Mouse (Mus musculus) megakaryocyte, adult 5-6 weeks (primary cell): ENCODE results near the gene Cxcl1. TPM values are rescaled to one million over a fixed set of nuclear protein-coding genes. Genes with fewer than 3 reads are reported as not detected.

Source experiments
- ATAC-seq: 2 replicates; pipeline ENCODE4 v1.8.0; 2016; ENCODE audit warnings: mild to moderate bottlenecking, inconsistent platforms; ENCODE audit not compliant: poor library complexity, severe bottlenecking
- total RNA-seq, 2 experiments: library from RNA; stranded (forward) in 1 of 2; stranded (reverse) in 1 of 2; fragments of 153-499, 151-499 nt in 1 of 2; fragments of 221-1000, 200-1000 nt in 1 of 2; gene quantifications; 2 replicates each; pipeline versions ENCODE4 v1.2.3 to v1.2.4; 2015 to 2017

The Cxcl1 gene
- total RNA-seq, 2 experiments from 2014 or later: 0.36 to 0.70 TPM

DNA sequence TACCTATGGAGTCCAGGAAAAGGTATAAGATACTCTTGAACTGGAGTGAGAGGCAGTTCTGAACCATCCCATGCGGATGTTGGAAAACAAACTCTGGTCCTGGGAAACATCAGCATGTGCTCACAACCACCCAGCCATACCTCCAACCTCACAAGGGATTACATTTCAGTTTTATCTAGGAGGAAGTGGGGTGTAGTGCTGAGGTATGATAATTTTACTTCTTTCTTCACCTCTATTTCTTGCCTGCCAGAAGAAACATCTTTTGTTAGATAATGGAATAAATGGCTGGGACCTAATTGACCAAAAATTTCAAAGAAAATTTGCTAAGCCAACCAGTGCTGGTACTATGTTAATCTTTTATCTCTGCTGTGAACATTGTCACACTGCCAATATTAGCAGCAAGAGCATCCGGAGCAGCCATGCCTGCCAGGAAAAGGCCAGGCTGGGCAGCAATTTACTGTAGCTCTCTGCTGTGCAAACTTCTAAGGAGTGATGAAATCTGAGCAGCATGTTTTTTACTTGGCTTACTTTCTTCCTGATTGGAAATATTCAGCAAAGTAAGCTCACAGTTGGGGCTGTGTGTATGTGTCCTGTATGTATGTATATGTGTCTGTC lies 6.3 kb upstream of the Cxcl1 start:
- ATAC-seq: no peak

DNA sequence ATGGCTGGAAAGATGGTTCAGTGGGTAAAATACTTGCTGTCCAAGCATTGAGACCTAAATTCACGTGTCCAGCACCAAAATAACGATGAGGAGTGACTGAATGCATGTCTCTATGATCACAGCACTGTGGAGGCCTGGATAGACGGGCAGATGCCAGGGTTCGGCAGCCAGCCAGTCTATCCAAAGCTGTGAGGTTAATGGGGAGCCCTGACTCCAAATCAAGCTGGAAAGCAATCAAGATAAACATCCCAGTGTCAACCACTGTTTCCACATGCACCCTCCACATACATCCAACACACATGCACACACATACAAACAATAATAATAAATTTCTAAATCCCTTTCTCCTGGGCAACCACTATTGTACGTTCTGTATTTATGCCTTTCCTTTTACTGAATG lies 2.4 kb upstream of the Cxcl1 start:
- ATAC-seq: no peak

DNA sequence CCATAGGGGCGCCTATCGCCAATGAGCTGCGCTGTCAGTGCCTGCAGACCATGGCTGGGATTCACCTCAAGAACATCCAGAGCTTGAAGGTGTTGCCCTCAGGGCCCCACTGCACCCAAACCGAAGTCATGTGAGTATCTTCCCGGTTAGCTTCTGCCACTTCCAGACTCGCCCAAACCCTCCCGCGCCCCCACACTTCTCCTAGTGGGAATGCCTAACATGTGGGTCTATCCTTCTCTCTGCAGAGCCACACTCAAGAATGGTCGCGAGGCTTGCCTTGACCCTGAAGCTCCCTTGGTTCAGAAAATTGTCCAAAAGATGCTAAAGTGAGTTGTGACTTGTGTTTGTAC lies 398 bp downstream of the Cxcl1 start:
- no peak for ATAC-seq

DNA sequence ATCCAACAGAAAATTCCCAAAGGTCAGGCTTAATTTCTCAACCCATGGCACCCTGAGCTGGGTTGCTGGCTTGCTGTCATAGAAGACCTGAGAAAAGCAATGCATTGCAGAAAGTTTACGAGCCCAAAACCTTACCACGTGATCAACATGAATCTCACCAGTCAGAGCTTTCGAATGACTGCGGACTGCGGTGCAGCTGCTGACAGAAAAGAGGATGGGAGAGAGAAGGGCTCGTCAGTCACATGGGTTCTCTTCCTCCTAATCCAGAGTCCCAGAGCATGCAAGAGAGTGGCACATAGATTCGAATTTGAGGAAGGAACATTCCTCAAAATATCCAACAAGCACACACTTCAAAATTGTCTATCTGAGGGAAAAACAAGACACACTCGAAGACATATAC lies 3.2 kb downstream of the Cxcl1 start:
- ATAC-seq: no peak

DNA sequence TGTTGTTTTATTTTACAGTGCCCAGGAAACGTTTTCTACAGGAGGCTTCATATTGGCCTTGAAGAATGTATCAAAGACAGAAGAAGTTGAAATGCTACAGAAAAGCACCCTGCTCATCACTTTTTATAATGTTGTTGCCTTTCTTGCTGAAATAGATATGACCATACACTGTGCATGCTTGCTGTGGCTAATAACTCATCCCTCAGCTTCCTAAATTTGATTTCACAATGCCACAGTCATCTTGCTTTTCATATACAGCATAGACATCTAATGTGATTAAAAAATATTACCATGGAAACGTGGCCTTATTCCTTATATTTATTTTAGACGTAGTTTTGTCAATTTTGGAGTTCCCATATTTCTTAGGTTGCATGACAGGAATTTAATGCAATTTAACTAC lies 6.4 kb downstream of the Cxcl1 start:
- ATAC-seq: peak; percentile 67

DNA sequence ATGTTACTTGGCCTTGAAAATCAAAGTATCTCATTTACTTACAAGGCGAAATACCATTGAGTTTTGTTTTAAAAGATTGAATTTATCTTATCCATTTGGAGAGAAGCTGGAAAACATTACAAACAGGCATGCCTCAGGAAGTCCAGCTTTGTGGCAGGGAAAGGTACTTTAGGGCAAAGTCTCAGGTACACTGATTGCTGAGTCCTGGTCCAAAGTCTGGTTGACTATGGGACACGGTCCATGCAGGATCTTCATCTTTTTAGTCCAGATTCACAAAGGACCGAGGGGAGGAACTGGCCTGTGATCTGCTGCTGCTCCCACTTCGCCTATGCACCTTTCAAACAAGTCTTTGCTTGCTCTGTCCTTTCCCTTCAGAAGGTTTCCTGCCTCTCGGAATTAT lies 8.3 kb downstream of the Cxcl1 start:
- ATAC-seq: no peak

DNA sequence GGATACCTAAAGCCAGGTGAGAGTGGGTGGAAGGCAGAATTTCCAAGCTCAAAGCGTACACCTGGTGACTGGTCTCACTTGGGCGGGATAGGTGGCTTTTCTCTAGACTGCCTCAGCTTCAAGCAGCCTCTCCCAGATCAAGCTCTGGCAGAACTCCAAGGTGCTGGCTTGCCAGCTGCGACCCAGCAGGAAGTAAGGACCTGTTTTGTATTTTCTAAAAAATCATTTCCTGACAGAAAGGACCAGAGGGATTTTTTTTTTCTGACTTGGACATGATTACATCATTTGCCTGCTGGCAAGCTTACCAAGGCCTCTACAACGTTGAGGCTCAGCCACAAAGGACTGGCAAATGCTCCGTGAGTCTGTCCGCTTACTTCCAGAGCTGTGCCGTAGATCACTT lies 9.1 kb downstream of the Cxcl1 start:
- ATAC-seq: no peak

DNA sequence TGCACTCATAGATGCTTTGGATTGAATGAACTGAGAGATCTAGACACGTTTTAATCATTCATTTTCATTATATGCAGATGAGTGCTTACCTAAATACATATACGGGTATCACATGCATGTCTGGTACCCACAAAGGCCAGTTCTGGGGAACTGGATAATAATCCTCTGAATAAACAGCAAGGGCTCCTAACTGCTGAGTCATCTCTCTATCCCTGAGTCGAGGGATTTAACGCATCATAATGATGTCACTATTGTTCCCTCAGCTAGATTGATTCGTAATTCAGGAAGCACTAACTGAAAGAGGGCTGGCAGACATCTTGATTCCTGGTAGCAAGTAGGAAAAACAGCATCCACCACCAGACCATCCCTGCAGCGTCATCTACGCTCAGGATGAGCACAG lies 9.6 kb downstream of the Cxcl1 start:
- no peak for ATAC-seq

DNA sequence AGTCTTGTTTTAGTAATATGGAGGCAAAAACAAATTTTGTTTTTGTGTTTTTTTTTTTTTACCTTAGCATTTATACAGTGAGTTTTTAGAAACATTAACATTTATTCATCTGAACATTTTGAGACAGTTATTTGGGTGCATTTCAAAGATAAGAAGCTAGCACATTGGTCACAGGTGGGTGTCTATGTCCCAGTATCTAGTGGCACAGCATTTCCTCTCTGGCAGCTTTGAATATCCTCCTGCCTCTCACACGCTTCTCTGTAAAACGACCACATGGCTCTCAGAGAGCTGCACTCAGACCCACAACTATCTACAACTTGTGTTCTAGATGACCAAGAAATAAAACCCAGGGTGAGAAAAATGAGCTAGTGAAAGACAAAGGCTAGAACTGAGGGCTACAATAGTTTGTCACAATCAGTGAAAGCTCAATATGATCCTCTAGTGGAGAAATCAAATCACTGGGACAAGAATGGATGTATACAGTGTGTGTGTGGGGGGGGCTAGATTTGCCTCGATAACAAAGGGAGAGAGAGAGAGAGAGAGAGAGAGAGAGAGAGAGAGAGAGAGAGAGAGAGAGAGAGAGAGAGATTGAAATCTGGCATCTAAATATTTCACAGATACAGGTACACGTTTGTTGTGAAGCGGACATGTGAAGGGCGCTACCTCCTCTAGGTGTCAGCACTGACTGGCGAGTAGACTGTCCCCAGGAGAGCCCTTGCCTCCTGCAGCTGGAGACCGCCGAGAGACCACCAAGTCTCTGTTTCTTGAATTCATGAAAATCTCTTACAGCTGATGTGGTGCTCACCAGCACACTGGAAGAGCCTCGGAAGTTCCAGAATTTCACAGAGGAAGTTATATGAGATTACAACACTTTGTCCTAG lies 11.6 kb downstream of the Cxcl1 start:
- peak; percentile 17 for ATAC-seq

DNA sequence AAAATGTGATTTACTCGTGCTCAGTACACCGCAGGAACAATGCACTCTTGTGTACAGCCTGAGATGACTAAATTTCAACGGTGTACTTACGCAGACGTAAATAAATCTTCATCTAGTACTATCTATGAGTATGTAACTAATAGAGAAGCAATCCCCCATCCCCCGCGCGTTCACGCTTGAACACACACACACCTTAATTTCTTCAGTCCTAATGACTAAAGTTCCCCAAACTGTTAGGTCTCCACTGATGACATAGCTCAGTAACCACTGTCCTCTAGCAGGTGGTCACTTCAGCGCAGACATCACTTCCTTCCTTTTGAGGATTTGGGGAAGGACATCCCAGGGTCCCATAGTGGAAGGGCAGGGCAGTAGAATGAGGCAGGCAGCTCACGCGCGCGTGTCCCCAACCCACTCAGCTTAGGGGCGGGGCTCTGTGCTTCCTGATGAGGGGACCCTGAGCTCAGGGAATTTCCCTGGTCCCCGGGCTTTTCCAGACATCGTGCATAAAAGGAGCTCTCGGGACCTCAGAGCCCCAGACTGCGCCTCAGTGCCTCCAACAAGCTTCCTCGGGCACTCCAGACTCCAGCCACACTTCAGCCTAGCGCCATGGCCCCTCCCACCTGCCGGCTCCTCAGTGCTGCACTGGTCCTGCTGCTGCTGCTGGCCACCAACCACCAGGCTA lies 12.4 kb downstream of the Cxcl1 start, which contains the start of gene Cxcl2:
Gene Cxcl2 (plus strand): TSS at position 533 of the 682 bp plus-strand sequence.
- ATAC-seq: peak; percentile 86

DNA sequence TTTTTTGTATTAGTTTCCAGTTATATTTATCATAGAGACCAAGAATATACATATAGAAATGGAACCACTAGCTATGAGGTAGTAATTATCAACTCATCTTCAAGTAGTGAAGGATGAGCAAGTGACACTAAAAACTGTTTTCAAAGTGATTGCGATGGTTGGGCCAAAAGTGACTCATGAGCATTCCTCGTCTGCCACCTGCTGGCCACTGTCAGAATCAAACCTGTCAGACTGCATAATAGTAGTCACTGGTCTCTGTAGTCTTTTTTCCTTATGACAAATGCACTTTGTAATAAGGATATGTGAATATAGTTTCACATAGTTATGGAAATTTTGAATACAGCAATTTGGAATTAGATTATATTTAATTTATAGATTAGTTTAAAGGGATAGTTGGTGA lies 17.9 kb downstream of the Cxcl1 start:
- ATAC-seq: peak; percentile 100

DNA sequence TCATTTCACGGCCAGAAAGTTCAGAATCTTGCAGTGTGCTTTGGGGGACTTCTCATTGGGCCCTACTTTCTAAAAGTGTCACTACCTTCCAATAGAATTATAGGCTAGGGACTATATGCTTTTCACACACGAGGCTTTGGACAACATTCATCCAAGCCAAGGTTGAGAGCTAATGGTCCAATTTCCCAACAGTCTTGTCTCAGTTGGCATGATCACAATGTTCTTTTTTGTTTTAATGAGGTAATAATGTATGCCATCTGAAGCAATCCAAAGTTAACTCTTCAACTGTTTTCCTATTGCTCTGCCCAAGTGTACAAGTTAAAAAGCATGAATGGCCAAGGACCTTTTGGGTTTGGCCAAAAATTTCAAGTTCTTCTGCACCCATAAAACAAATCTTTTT lies 28.5 kb downstream of the Cxcl1 start:
- no peak for ATAC-seq

DNA sequence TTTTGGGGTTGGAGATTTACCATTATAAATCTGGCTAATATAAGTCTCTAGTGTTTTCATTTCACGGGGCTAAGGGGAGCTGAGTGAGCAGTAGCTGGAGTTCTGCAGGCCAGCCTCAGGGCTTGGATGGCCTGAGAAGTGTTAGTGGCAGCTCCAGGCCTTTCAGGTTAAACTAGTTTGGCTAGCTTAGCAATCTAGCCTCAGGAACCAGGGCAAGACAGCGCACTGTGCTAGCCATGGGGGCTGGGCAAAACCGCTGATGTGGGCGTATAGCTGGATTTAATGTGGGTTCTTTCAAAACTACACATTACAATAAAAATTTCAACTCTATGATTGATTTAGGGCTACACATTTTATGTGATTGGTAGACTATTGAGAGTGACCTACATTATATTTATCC lies 31.9 kb downstream of the Cxcl1 start:
- ATAC-seq: no peak

DNA sequence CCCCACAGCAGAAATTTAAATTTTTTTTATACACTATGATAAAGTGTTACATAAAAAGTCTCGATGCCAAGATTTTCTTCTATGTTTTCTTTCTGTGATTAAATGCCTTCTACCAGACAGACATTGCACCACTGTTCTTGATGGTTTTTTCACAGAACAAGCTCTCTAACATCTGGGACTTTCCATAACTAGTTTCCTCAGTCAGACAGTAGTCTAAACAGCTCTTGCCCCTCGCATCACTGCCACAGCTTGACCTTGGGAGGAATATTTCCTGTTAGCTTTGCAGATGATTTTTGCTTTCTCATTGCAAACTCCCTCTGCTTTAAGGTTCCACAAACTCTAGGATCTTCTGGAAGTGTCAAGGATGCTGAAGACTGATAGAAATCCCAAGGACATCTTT lies 39.5 kb downstream of the Cxcl1 start:
- ATAC-seq: peak; percentile 6; the same call in 1 of the 2 replicates

DNA sequence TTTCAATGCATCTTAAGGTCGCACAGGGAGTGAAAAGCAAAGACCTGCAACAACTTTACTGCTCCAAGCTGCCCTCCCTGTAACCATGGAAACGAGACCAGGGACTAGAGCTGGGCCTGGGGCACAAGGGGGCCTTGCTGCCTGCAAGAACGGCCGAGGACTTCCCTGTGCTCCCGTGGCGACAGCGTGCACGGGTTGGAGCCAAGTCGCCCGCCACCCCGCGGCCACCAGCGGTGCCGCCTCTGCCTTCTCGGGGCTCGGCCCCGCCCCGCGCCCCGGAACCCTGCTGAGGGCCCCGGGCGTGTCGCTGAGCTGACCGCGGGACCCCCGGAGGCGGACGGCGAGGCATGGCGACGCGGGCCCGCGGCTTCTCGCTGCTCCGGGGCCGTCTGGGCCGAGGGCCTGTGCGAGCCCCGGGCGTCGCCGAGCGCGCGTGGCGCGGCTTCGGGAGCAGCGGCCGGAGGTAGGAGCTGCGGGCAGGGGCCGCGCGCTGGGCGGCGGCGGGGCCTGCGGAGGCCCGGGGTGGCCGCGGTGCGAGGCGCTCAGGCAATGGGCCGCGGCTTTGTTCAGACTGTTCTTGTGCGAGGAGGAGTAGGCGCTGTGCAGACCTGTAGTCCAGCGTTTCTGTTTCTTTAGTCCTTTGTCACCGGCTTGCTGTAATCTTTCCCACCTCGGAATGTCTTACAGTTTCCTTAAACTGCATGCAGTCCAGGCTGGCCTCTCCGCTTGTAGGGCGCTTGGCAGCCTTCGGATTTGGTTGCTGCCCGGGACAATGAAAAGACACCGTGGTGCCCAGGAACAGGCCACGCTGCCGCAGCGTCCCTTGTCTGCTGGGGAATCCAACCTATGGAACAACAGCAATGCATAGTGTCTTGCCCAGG lies 40.2 kb downstream of the Cxcl1 start, which contains the start of gene Mthfd2l:
Gene Mthfd2l (plus strand): TSS at position 147 of the 881 bp plus-strand sequence.
- ATAC-seq: peak; percentile 99

DNA sequence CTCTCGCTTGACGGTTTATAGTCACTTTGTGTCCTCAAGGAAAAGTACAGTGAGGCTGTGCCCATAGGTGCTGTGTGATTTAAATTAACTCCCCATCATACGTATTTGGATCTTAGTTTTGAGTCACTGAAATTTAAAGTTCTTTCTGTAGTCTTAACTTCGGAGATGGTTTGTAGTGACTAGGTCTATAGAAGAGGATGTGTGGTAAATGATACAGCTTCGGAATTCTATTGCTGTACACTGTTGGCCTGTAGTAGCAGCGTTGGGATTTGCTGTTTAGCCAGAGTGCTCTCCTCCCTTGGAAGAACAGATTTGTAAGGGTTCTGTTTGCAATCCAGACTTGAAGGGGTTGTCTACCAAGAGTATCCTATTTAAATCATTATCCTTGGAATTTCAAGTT lies 40.9 kb downstream of the Cxcl1 start:
- ATAC-seq: 0 out of 2 replicates have a peak, but pooled peaks have one; percentile 3

DNA sequence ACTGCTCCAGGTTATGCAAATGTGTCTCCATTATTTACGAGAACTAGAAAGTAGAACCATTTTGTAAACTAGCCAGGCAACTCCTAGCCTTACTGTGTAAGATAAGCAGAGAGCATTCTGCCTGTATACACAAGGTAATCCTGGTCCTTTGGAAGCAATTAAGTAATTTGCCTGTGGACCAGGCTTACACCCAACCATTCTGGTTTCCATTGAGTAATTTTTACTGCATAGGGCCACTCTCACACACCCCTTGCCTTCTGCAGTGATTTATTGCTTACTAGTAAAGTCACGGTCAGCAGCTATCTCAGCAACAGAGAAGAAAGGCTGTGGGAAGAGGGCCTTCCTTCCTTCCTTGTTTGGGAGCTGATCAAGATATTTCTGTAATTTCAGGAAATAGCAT lies 45.7 kb downstream of the Cxcl1 start:
- no peak for ATAC-seq
